Mouse (Mus musculus): ENCODE measurements around the gene Muc1.

GRCm38 (mm10) chr3:89206079-89206478, 22.8 kb upstream of the Muc1 start:
- no peak for TF ChIP-seq CTCF (IDR thresholded peaks at IDR 0.05; ENCODE audit: control insufficient read depth, insufficient read depth, insufficient replicate concordance, low read depth, low read length)
- TF ChIP-seq POLR2A (IDR thresholded peaks at IDR 0.05; ENCODE audit: control insufficient read depth, low read depth, low read length) = no peak

All from testis, adult 2 months (tissue).